Mouse (Mus musculus): Measurements from ENCODE around the gene Nsf. TPM values are rescaled to one million over a fixed set of nuclear protein-coding genes. Genes with fewer than 3 reads are reported as not detected.
"Not testable (repeated sequence)": the region's sequence is repeated elsewhere in the genome, so short reads cannot be mapped to it uniquely, and the experiment has no call there.

Gene Nsf
- polyA plus RNA-seq (2015; fragmentation: Nextera tagmentation; extraction: Ambion mirVana) = 20.2 and 25.8 TPM in 2 replicates

GRCm38 (mm10) chr11:103953896-103954292, at the start of gene Nsf:
Gene Nsf, minus strand, starts transcription at chr11:103954056.
- H3K36me3 ChIP-seq (ENCODE audit: control insufficient read depth, insufficient read depth) = no peaks in the 10 kb centered on the region
- WGBS (ENCODE audit: insufficient replicate concordance) = 0% methylated on average over 40 of the region's 53 CpGs
- H3K4me1 ChIP-seq (ENCODE audit: control insufficient read depth, low read depth, low read length) = peaks cover 14% of the 10 kb centered on the region
- peak within 1 kb of the TSS; percentile 77 for H3K4me2 ChIP-seq (ENCODE audit: low read depth, low read length)
- no peaks in the 10 kb centered on the region for H3K27me3 ChIP-seq (ENCODE audit: control insufficient read depth, insufficient read depth, low read depth, low read length)
- peak within 1 kb of the TSS; percentile 58; the same call in 1 of the 2 replicates for H3K27ac ChIP-seq (ENCODE audit: low read length)
- H3K9ac ChIP-seq (ENCODE audit: low read depth, low read length) = peak within 1 kb of the TSS; percentile 95
- H3K4me3 ChIP-seq (ENCODE audit: low read depth, low read length) = peak within 1 kb of the TSS; percentile 90
- no peaks in the 10 kb centered on the region for H3K9me3 ChIP-seq (replicated peaks; ENCODE audit: control insufficient read depth, low read length)
- ATAC-seq (ENCODE audit: low read depth) = peak; percentile 98

DNA sequence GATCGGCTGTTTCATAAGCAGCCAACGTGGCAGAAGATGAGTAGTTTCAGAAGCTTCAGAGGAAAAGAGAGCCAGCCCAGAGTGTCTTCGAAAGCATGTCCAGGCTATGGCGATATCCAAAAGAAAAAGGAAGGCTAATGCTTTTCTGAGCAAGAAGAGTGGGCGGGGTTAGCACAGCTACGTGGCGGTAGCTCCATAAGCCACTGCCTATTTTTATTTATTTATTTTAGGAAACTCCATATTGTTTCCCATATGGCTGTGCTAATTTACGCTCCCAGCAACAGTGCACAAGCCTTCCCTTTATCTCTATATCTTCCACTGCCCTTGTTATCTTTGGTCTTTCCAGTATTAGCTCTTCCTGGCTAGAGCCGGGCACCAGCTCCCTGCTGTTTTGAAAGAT, 49.5 kb upstream of the Nsf start:
- no peak for ATAC-seq (ENCODE audit: low read depth)
- H3K4me2 ChIP-seq (ENCODE audit: low read depth, low read length) = no peak overlapping the region
- no peaks in the 10 kb centered on the region for H3K4me1 ChIP-seq (ENCODE audit: control insufficient read depth, low read depth, low read length)
- H3K9me3 ChIP-seq (replicated peaks; ENCODE audit: control insufficient read depth, low read length) = no peaks in the 10 kb centered on the region
- WGBS (ENCODE audit: insufficient replicate concordance) = 36% methylated on average over 9 of the region's 9 CpGs
- H3K9ac ChIP-seq (ENCODE audit: low read depth, low read length) = no peak overlapping the region
- no peak overlapping the region for H3K27ac ChIP-seq (ENCODE audit: low read length)
- no peaks in the 10 kb centered on the region; the same call in 1 of the 2 replicates for H3K27me3 ChIP-seq (ENCODE audit: control insufficient read depth, insufficient read depth, low read depth, low read length)
- H3K36me3 ChIP-seq (ENCODE audit: control insufficient read depth, insufficient read depth) = no peaks in the 10 kb centered on the region
- H3K4me3 ChIP-seq (ENCODE audit: low read depth, low read length) = no peak overlapping the region

DNA sequence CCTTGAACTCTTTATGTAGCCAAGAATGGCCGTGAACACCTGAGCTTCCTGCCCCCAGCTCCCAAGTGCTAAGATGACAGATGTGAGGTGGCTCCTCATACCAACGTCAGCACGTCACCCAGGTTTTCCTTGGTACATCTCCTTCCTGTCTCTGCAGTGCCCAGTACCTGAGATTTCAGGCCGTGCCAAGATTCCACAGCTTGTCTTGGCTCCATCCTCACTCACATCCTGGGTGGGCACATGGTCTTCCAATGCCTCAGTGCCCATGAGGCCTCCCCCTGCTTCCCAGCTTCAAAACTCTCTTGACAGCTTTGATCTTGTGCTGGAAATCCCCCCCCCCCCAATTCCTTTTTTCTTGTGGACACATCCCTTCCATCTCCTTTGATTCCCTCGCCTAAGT, 48.3 kb upstream of the Nsf start:
- Histone ChIP-seq H3K4me1 (ENCODE audit: control insufficient read depth, low read depth, low read length) (no peaks in the 10 kb centered on the region), H3K4me3 (ENCODE audit: low read depth, low read length) (no peak overlapping the region), H3K36me3 (ENCODE audit: control insufficient read depth, insufficient read depth) (no peaks in the 10 kb centered on the region), H3K9me3 (replicated peaks; ENCODE audit: control insufficient read depth, low read length) (no peaks in the 10 kb centered on the region), H3K27me3 (ENCODE audit: control insufficient read depth, insufficient read depth, low read depth, low read length) (no peaks in the 10 kb centered on the region; the same call in 1 of the 2 replicates), H3K4me2 (ENCODE audit: low read depth, low read length) (no peak overlapping the region), H3K9ac (ENCODE audit: low read depth, low read length) (no peak overlapping the region), H3K27ac (ENCODE audit: low read length) (no peak overlapping the region)
- WGBS (ENCODE audit: insufficient replicate concordance) = 63% methylated on average over 5 of the region's 5 CpGs
- no peak for ATAC-seq (ENCODE audit: low read depth)

GRCm38 (mm10) chr11:104001395-104001955, 47.6 kb upstream of the Nsf start:
- Histone ChIP-seq H3K27ac (ENCODE audit: low read length) (no peak overlapping the region), H3K4me2 (ENCODE audit: low read depth, low read length) (no peak overlapping the region), H3K27me3 (ENCODE audit: control insufficient read depth, insufficient read depth, low read depth, low read length) (no peaks in the 10 kb centered on the region; the same call in 1 of the 2 replicates), H3K4me1 (ENCODE audit: control insufficient read depth, low read depth, low read length) (no peaks in the 10 kb centered on the region), H3K36me3 (ENCODE audit: control insufficient read depth, insufficient read depth) (no peaks in the 10 kb centered on the region), H3K4me3 (ENCODE audit: low read depth, low read length) (no peak overlapping the region), H3K9me3 (replicated peaks; ENCODE audit: control insufficient read depth, low read length) (no peaks in the 10 kb centered on the region), H3K9ac (ENCODE audit: low read depth, low read length) (no peak overlapping the region)
- WGBS (ENCODE audit: insufficient replicate concordance) = 33% methylated on average over 12 of the region's 12 CpGs
- ATAC-seq (ENCODE audit: low read depth) = no peak

DNA sequence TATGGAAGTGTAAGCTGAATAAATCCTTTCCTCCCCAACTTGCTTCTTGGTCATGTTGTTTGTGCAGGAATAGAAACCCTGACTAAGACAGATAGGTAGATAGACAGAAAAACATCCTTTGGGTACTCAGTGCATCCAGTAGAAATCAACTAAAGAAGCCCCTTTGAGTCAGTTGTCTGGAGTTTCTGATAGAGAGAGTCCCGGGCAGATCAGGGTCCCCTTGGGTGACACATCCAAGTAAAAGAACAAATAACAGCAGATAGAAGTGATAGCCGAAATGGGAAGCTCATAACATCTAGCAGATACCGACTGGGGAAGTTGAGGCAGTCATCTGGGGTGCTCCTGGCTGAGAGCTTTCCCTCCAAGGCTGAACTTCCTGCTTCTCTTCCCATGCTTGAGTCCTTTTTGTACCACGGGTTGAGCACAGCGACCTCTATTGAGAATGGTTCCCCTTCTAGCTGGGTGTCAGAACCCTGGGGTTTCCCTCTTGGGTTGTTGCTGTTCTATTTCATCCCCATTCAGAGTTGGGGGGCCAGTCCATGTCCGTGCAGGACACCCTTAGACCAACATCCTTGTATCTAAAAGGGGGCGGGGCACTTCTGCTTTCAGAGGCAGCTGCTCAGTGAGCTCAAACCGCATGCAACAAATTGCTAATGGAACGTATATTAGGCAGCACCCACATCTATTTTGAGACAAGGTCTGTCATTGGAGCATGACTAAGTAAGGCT, 47.0 kb upstream of the Nsf start:
- ATAC-seq (ENCODE audit: low read depth) = no peak
- Histone ChIP-seq H3K9ac (ENCODE audit: low read depth, low read length) (no peak overlapping the region), H3K27me3 (ENCODE audit: control insufficient read depth, insufficient read depth, low read depth, low read length) (no peaks in the 10 kb centered on the region; the same call in 1 of the 2 replicates), H3K36me3 (ENCODE audit: control insufficient read depth, insufficient read depth) (no peaks in the 10 kb centered on the region), H3K9me3 (replicated peaks; ENCODE audit: control insufficient read depth, low read length) (no peaks in the 10 kb centered on the region), H3K27ac (ENCODE audit: low read length) (no peak overlapping the region), H3K4me3 (ENCODE audit: low read depth, low read length) (no peak overlapping the region), H3K4me2 (ENCODE audit: low read depth, low read length) (no peak overlapping the region), H3K4me1 (ENCODE audit: control insufficient read depth, low read depth, low read length) (no peaks in the 10 kb centered on the region)
- WGBS (ENCODE audit: insufficient replicate concordance) = 19% methylated on average over 9 of the region's 9 CpGs

- H3K27ac ChIP-seq (ENCODE audit: low read length) = no peak overlapping the region
- no peaks in the 10 kb centered on the region for H3K9me3 ChIP-seq (replicated peaks; ENCODE audit: control insufficient read depth, low read length)
- H3K4me2 ChIP-seq (ENCODE audit: low read depth, low read length) = no peak overlapping the region
- no peaks in the 10 kb centered on the region for H3K4me1 ChIP-seq (ENCODE audit: control insufficient read depth, low read depth, low read length)
- H3K9ac ChIP-seq (ENCODE audit: low read depth, low read length) = no peak overlapping the region
- H3K36me3 ChIP-seq (ENCODE audit: control insufficient read depth, insufficient read depth) = no peaks in the 10 kb centered on the region
- WGBS (ENCODE audit: insufficient replicate concordance) = 60% methylated on average over 5 of the region's 5 CpGs
- ATAC-seq (ENCODE audit: low read depth) = no peak
- no peaks in the 10 kb centered on the region; the same call in 1 of the 2 replicates for H3K27me3 ChIP-seq (ENCODE audit: control insufficient read depth, insufficient read depth, low read depth, low read length)
- H3K4me3 ChIP-seq (ENCODE audit: low read depth, low read length) = no peak overlapping the region
Measured at GRCm38 (mm10) chr11:103998737-103999136, 44.9 kb upstream of the Nsf start.

DNA sequence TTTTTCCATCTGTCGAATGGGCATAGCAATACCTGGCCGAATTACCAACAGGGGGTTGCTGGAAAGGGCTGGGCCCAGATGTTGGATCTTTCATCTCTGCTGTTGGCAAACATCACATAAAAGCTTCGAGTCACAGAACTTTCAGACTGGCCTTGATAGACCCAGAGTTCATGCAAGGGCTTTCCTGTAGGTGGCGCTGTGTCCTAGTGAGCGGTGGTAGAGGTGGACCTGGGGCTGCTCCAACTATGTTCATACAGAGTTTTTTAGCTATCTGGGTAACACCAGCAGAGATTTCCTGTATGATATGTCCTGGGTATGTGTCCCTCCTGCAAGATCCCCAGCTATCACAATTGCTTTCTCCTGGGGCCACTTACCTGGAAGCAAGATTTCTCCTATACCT, 43.5 kb upstream of the Nsf start:
- no peaks in the 10 kb centered on the region; the same call in 1 of the 2 replicates for H3K27me3 ChIP-seq (ENCODE audit: control insufficient read depth, insufficient read depth, low read depth, low read length)
- H3K27ac ChIP-seq (ENCODE audit: low read length) = no peak overlapping the region
- H3K4me2 ChIP-seq (ENCODE audit: low read depth, low read length) = no peak overlapping the region
- ATAC-seq (ENCODE audit: low read depth) = no peak
- H3K36me3 ChIP-seq (ENCODE audit: control insufficient read depth, insufficient read depth) = no peaks in the 10 kb centered on the region
- no peaks in the 10 kb centered on the region for H3K4me1 ChIP-seq (ENCODE audit: control insufficient read depth, low read depth, low read length)
- no peak overlapping the region for H3K9ac ChIP-seq (ENCODE audit: low read depth, low read length)
- 8% methylated on average over 5 of the region's 5 CpGs for WGBS (ENCODE audit: insufficient replicate concordance)
- H3K9me3 ChIP-seq (replicated peaks; ENCODE audit: control insufficient read depth, low read length) = no peaks in the 10 kb centered on the region
- H3K4me3 ChIP-seq (ENCODE audit: low read depth, low read length) = no peak overlapping the region

DNA sequence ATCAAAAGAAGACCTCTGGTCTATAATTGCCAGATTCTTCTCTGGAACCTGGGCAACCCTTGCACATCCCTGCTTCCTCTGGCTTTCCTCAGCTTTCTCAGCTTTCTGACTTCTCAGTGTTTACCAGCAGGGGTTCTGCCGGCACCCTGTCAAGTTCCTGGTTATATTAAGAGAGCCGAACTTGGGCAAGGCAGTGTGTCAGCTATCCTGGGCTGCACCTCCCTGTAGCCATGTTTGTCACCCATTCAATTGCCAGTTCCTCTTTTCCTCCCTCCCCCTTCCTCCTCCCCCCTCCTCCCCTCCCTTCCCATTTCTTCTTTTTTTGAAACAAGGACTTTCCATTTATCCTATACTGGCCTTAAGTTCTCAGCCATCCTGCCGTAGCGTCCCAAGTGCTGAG, 38.8 kb upstream of the Nsf start:
- no peaks in the 10 kb centered on the region for H3K4me1 ChIP-seq (ENCODE audit: control insufficient read depth, low read depth, low read length)
- H3K27me3 ChIP-seq (ENCODE audit: control insufficient read depth, insufficient read depth, low read depth, low read length) = no peaks in the 10 kb centered on the region
- 43% methylated on average over 4 of the region's 4 CpGs for WGBS (ENCODE audit: insufficient replicate concordance)
- H3K4me2 ChIP-seq (ENCODE audit: low read depth, low read length) = no peak overlapping the region
- H3K36me3 ChIP-seq (ENCODE audit: control insufficient read depth, insufficient read depth) = no peaks in the 10 kb centered on the region
- no peak overlapping the region for H3K9ac ChIP-seq (ENCODE audit: low read depth, low read length)
- ATAC-seq (ENCODE audit: low read depth) = no peak
- H3K4me3 ChIP-seq (ENCODE audit: low read depth, low read length) = no peak overlapping the region
- no peak overlapping the region for H3K27ac ChIP-seq (ENCODE audit: low read length)
- H3K9me3 ChIP-seq (replicated peaks; ENCODE audit: control insufficient read depth, low read length) = no peaks in the 10 kb centered on the region

- not testable (repeated sequence) for H3K9ac ChIP-seq (ENCODE audit: low read depth, low read length); H3K4me1 ChIP-seq (ENCODE audit: control insufficient read depth, low read depth, low read length); H3K4me2 ChIP-seq (ENCODE audit: low read depth, low read length); H3K36me3 ChIP-seq (ENCODE audit: control insufficient read depth, insufficient read depth); H3K27me3 ChIP-seq (ENCODE audit: control insufficient read depth, insufficient read depth, low read depth, low read length); H3K4me3 ChIP-seq (ENCODE audit: low read depth, low read length); H3K27ac ChIP-seq (ENCODE audit: low read length); H3K9me3 ChIP-seq (replicated peaks; ENCODE audit: control insufficient read depth, low read length)
- WGBS (ENCODE audit: insufficient replicate concordance) = 30% methylated on average over 12 of the region's 12 CpGs
- peak; percentile 64 for ATAC-seq (ENCODE audit: low read depth)
Measured at GRCm38 (mm10) chr11:103990049-103990557, 36.2 kb upstream of the Nsf start.

Data from liver, embryonic 16.5 days (tissue).